Mouse (Mus musculus): ENCODE results near the gene Wbp11.
"Not testable (repeated sequence)": the region's sequence is repeated elsewhere in the genome, so short reads cannot be mapped to it uniquely, and the experiment has no call there.

The Wbp11 gene

DNA sequence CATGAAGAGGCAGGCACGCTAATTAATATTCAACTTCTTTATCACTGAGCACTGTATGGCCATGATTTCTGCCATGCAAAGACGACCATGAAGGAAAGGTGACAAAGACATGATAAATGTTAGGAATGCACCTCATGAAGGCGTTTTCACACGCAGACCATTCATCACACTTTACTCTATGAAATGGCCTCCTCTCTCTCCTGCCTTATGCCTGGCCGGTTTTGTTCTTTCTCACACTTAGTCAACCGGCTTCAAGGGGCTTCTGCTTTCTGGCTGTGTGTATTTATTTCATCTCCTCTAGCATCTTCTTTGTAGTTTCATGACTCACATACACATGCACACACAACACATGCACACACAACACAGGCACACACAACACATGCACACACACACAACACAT, 26.8 kb downstream of the Wbp11 start:
- DNase-seq: no peak

DNA sequence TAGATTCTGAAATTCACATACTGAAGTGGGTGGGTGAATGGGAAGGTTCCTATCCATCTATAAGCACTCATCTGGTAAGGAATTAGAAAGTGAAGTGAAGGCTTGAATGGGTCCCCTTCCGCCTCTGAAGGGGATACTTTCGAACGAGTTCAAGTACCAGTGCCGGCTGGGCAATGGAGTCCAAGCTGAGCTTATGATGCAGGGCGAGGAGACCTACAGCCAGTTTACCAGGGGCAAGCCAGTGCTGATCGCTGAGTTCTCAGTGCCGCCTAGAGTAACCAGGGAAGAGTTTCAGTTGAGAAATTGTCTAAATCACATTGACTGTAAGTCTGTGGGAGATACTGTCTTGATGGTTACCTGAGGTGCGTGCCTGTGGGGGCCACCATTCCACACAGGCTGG, 27.3 kb downstream of the Wbp11 start:
- DNase-seq: no peak

DNA sequence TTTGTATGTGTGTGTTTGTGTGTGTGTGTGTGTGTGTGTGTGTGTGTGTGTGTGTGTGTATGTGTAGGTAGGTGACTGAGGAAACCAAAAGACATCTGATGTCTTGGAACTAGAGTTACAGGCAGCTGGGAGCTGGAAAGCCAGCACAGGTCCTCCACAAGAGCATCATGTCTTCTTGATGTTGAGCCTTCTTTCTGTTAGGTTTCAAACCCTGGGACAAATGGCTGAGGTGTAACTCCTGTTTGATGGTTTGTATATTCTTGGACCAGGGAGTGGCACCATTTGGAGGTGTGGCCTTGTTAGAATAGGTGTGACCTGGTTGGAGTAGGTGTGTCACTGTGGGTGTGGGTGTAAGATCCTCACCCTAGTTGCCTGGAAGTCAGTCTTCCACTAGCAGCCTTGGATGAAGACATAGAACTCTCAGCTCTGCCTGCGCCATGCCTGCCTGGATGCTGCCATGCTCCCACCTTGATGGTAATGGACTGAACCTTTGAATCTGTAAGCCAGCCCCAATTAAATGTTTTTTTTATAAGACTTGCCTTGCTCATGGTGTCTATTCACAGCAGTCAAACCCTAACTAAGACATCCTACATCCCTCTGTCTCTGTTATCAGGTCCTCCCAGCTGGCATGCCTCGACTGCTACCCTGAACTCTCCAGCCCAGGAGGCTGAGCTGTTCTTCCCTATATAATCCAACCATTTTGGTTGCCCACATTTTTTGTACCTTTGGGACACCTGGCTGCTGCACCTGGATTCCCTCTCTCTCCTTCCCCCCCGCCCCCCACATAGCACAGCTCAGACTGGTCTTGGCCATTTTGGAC, 29.9 kb downstream of the Wbp11 start:
- not testable (repeated sequence) for DNase-seq

DNA sequence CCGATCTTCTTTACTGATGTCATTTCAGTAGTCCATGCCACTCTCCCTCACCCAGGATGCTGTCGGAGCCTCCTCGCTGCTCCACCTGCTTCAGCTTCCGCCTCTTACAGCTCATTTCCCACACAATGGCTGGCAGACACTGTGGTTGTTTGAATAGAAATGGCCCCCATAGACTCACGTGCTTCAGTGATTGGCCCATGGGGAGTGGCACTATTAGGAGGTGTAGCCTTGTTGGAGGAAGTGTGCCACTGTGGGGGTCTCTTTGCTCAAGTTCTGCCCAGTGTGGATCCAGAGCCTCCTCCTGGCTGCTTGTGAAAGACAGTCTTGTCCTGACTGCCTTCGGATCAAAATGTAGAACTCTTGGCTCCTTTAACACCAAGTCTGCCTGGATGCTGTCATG, 32.2 kb downstream of the Wbp11 start:
- no peak for DNase-seq

DNA sequence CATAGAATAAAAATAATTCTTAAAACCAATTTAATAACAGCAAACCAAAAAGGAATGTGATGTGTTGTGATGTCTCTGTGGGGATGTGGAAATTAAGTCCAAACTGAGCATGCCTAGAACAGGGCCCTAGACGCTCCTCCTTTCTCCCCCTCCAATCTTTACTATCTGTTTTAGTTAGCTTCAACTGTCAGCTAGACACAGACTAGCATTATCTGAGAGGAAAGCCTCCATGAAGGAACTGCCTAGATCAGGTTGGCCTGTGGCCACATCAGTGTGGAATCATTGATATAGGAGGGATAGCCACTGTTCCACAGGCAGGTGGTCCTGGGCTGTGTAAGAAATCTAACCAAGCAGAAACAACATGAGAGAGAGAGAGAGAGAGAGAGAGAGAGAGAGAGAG, 32.9 kb downstream of the Wbp11 start:
- DNase-seq: no peak

DNA sequence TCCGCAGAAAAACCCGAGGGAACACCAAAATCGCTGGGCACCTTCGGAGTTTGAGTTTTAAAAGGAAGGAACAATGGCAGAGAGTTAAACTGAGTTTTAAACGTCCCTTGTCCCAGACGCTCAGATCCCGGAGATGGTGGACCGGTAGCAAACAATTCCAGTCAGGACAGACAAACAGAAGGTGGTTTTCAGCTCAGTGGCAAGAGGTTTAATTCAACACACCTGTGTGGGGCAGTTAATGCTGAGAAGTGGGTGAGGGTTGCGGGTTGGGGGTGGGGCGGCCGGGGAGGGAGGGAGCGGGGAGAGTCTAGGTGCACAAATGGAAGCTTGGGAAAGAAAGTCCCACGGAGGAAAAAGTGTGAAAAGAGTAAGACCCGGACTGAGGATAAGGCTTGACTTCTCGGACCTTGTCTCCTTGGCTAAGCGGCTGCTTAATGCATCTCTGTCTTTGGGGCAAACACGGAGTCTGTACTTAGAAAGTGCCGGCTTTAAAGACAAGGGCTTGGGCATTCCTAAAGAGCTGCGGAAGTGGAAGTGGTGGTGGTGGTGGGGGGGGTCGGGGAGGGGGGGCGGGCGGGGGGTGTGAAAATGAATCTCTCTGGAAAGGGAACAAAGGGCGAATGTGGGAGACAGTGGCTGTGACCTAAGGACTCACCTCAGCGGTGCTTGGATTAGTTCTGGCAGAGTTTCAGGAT, 34.1 kb downstream of the Wbp11 start:
- DNase-seq: no peak

DNA sequence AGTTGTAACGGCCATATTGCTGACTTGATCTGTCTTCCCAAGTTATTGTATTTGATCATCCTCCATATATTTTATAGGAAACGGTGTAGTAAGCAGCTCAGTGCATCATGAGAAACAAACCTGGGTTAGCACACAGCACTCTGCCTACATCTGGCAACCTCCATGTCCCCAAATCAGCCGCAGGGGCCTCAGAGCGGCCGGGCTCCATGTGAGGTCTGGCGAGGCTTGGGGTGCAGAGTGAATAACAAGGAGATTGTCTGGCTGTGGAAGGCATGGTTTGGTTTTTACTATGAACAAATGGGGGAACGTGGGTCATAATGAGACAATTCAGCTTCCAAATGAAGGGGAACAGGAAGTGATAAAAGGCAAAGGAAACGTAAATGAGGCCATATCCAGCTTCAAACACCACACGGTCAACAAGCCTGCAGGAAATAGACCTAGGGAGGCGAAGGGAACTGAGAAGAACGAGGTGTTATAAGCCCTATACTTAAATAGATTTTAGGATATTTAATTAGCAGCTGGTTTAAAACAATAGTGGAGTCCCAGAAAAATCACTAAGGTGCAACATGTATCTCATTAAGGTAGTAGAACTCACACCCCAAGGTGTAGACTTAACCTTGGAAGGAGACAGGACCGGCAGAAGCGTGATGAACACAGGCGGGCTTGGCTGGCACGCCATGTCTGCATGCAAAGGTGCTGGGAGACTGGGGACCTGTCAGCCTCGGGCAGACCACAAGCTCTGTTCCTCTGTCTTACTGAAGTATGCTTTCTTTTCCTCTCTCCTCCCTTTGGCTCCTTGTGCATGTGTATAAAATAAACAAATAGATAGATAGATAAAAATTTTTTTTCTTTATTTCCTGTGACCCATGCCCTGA, 34.9 kb downstream of the Wbp11 start:
- no peak for DNase-seq

DNA sequence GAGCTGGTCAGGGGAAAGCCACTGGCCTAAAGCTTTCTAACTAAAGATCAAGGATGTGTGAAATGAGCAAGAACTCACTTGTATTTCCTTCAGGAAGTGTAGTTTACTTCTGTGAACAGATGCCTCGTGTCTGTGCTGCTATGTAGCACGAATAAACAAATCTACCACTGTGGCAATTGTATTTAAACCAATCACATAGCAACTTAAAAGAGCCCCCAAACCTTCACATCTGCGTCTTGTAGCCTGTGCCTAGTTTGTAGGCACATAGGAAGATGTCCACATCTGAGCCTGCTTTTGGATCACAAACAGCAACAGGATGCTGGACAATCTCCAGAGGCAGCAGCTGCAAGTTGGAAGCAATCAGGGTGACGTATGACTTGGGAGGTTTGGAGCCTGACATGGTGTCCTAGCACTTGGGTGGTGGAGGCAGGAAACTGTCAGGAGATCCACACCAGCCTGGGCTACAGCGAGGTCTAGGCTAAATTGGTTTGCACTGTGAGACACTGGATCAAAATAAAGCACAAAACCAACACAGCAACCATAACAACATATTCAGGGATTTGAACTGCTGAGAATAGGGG, 38.6 kb downstream of the Wbp11 start:
- DNase-seq: no peak

DNA sequence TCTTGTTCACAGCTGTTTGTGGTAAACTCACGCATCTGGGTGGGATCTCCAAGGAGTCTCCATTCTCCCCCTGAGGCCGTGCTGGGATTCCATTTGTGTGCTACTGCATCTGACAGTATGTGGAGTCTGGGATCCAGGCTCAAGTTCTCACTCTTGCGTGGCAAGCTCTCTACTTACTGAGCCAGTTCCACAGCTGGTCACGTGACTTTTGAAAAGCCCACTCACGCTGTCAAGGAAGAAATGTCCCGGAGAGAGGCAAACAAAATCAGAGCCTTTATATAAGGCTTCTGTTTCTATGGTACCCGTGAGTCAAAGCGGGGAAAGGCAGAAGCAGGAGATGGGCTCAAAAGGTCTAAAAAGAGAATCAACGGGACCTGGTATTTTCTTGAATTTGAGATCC, 45.3 kb downstream of the Wbp11 start:
- DNase-seq: no peak

DNA sequence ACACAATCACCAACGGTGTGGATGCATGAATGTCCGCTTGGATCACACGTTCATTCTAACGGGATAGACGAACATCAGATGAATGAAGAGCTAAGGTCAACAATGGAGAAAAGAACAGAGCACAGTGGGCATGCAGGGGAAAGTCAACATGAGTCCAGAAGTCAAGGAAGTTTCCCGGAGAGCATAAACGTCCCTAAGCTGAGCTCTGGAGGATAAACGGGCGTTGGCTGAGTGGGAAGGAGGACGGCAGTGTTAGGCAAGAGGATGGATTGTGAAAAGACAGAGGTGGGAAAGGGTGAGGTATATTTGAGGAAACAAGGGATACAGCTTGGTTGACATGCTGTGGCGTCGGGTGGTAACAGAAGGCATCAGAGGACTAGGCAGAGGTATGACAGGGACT, 45.9 kb downstream of the Wbp11 start:
- DNase-seq: no peak

DNA sequence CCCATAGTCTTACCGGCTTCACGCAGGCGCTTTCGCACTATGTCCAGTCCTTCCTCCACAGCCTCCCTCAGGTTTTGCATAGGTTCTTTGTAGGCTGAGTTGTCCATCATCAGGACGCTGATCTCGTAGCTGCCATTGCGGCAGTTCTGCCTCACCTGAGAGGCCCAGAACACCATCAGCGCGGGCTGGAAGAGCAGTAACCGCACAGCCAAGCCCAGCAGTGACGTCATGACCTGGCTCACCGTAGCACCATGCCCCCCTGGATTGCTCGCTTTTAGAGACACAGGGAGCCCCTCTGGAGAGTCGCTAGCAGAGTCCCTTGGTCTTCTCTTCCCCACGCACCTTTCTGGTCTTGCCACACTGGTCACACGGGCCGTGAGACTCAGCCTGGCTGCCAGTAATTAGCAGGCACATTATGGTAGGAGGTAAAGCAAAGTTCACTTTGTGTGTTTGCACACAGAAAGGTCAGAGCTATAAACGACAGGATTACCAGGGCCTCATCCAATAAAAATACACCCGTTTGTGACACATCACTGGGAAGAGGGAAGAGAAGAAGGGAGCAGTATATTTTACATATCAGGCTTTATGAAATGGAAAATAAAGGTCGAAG, 46.6 kb downstream of the Wbp11 start, which contains the start of gene Gucy2c:
Gucy2c (minus strand) TSS at position 389 of the 610 bp plus-strand sequence.
- no peak for DNase-seq

DNA sequence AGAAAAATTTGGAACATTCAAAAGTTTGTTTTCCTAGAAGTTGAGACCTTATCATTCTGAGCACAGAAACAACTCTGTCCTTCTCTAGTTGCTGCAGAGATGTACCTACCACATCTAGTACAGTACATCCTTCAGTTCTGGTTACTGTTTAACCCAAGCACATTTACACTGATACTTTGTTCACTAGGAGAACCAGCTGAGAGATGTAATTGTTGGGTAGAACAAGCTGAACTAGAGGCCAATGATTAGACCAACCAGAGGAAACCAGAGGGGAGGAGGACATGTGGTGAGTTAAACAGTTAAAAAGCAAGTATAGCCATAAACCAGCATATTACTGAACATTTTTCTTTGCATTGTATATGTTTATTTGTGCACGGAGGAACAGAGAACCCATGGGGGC, 51.6 kb downstream of the Wbp11 start:
- no peak for DNase-seq

DNA sequence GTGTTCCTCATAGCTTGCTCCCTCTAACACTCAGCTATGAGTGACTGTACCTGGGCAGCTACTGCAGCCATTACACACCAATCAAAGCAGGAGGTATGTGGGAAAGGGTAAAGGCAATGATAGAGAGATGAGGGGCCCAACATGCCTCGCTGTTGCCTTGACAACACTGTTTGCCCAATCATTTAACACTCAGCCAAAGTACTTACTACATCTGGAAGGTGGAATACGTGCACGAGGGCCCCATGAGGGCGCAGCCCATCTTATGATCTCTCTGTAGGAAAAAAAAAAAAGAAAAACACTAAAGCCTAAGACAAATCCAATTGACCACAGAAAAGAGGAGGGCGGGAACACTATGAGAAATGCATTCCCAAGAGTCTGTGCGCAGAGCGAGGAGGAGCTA, 58.2 kb downstream of the Wbp11 start:
- no peak for DNase-seq

DNA sequence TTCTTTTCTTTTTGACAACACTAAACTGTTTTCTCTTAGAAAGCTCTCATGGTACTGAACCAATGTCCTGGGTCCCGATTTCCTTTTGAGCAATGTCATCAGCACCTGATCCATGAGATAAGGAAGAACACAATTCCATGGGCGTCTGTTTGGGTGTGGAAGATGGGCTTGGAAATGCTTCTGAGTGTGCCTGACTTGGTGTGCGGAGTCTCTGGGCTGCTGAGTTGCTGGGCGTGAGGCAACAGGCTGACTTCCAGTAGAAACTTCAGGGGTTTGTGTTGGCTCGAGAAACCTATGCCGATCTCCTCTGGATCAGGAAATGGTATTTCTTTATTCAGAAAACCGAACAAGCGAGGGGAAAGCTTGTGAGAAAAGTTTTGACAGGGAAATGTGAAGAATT, 58.9 kb downstream of the Wbp11 start:
- no peak for DNase-seq

DNA sequence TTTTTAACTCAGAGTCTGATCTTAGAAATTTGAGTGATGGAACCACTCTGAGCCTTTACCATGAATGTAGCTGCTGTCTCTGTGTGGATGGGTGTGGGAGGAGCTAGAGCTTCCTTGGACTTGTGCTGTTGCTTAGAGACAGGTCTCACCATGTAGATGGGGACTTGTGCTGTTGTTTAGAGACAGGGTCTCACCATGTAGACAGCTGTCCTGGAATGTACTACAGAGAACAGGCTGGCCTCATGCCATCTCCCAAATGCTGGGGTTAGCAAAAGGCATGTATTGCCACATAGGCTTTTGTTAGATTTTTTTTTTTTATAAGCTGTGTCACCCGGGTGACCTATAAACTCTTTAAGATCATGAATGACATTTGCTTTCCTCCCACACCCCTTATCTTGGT, 64.1 kb downstream of the Wbp11 start:
- no peak for DNase-seq
